Mouse (Mus musculus): ENCODE results near the gene Ldha. TPM values are rescaled to one million over a fixed set of nuclear protein-coding genes. Genes with fewer than 3 reads are reported as not detected.
A peak's percentile ranks its signal among the peaks of the same experiment; 100 is the strongest.

The Ldha gene
- polyA plus RNA-seq, 1 experiment from 2014 or later = 950 TPM

GRCm38 (mm10) chr7:46843576-46843975 is 2.3 kb downstream of the Ldha start:
- Histone ChIP-seq H3K27me3 (replicated peaks; ENCODE audit: control insufficient read depth, insufficient read depth, low read length) (no peaks in the 10 kb centered on the region; the same call in 1 of the 2 replicates), H3K9ac (ENCODE audit: low read depth, low read length) (no peak overlapping the region), H3K4me3 (ENCODE audit: low read length) (no peak overlapping the region), H3K4me1 (ENCODE audit: control insufficient read depth, insufficient read depth, low read depth, low read length) (peaks cover 19% of the 10 kb centered on the region), H3K9me3 (ENCODE audit: control insufficient read depth, low read length) (no peaks in the 10 kb centered on the region), H3K27ac (ENCODE audit: low read depth, low read length) (no peak overlapping the region), H3K4me2 (ENCODE audit: low read length) (no peak overlapping the region), H3K36me3 (ENCODE audit: control insufficient read depth, insufficient read depth, low read length) (peaks cover under 1% of the 10 kb centered on the region; the same call in 1 of the 2 replicates)
- ATAC-seq = no peak
- WGBS = 82% methylated on average over 4 of the region's 4 CpGs

- H3K27me3 ChIP-seq (replicated peaks; ENCODE audit: control insufficient read depth, insufficient read depth, low read length) = no peaks in the 10 kb centered on the region
- peak overlapping the region; percentile 95 for H3K9ac ChIP-seq (ENCODE audit: low read depth, low read length)
- H3K36me3 ChIP-seq (ENCODE audit: control insufficient read depth, insufficient read depth, low read length) = peaks cover 13% of the 10 kb centered on the region
- under 1% methylated on average over 50 of the region's 51 CpGs for WGBS
- no peaks in the 10 kb centered on the region for H3K9me3 ChIP-seq (ENCODE audit: control insufficient read depth, low read length)
- peak; percentile 90 for ATAC-seq
- H3K4me1 ChIP-seq (ENCODE audit: control insufficient read depth, insufficient read depth, low read depth, low read length) = peaks cover 8% of the 10 kb centered on the region
- H3K4me2 ChIP-seq (ENCODE audit: low read length) = peak overlapping the region; percentile 89
- peak overlapping the region; percentile 92 for H3K27ac ChIP-seq (ENCODE audit: low read depth, low read length)
- H3K4me3 ChIP-seq (ENCODE audit: low read length) = peak overlapping the region; percentile 89
These were observed 4.1 kb downstream of the Ldha start for GRCm38 (mm10) chr7:46845211-46845977.

GRCm38 (mm10) chr7:46845978-46846485 is 4.8 kb downstream of the Ldha start:
- Histone ChIP-seq H3K9me3 (ENCODE audit: control insufficient read depth, low read length) (no peaks in the 10 kb centered on the region), H3K36me3 (ENCODE audit: control insufficient read depth, insufficient read depth, low read length) (peaks cover 16% of the 10 kb centered on the region), H3K27ac (ENCODE audit: low read depth, low read length) (peak overlapping the region; percentile 92), H3K4me2 (ENCODE audit: low read length) (peak overlapping the region; percentile 89), H3K9ac (ENCODE audit: low read depth, low read length) (peak overlapping the region; percentile 95), H3K27me3 (replicated peaks; ENCODE audit: control insufficient read depth, insufficient read depth, low read length) (no peaks in the 10 kb centered on the region), H3K4me1 (ENCODE audit: control insufficient read depth, insufficient read depth, low read depth, low read length) (peaks cover 8% of the 10 kb centered on the region), H3K4me3 (ENCODE audit: low read length) (peak overlapping the region; percentile 89)
- under 1% methylated on average over 35 of the region's 36 CpGs for WGBS
- ATAC-seq = peak; percentile 50

- peak; percentile 72 for ATAC-seq
These were observed 5.4 kb downstream of the Ldha start for GRCm38 (mm10) chr7:46846486-46847244.

GRCm38 (mm10) chr7:46849287-46849686 is 8.0 kb downstream of the Ldha start:
- 71% methylated on average over 5 of the region's 5 CpGs for WGBS
- Histone ChIP-seq H3K4me2 (ENCODE audit: low read length) (no peak overlapping the region), H3K36me3 (ENCODE audit: control insufficient read depth, insufficient read depth, low read length) (peaks cover 45% of the 10 kb centered on the region), H3K9me3 (ENCODE audit: control insufficient read depth, low read length) (no peaks in the 10 kb centered on the region), H3K4me1 (ENCODE audit: control insufficient read depth, insufficient read depth, low read depth, low read length) (peaks cover 8% of the 10 kb centered on the region), H3K4me3 (ENCODE audit: low read length) (no peak overlapping the region), H3K27ac (ENCODE audit: low read depth, low read length) (no peak overlapping the region), H3K27me3 (replicated peaks; ENCODE audit: control insufficient read depth, insufficient read depth, low read length) (no peaks in the 10 kb centered on the region), H3K9ac (ENCODE audit: low read depth, low read length) (no peak overlapping the region)
- ATAC-seq = no peak

More at GRCm38 (mm10) chr7:46846486-46847244, 5.4 kb downstream of the Ldha start:
- Histone ChIP-seq H3K27me3 (replicated peaks; ENCODE audit: control insufficient read depth, insufficient read depth, low read length) (no peaks in the 10 kb centered on the region), H3K4me1 (ENCODE audit: control insufficient read depth, insufficient read depth, low read depth, low read length) (peaks cover 8% of the 10 kb centered on the region), H3K9ac (ENCODE audit: low read depth, low read length) (peak overlapping the region; percentile 95), H3K4me2 (ENCODE audit: low read length) (peak overlapping the region; percentile 89), H3K4me3 (ENCODE audit: low read length) (peak overlapping the region; percentile 89), H3K27ac (ENCODE audit: low read depth, low read length) (peak overlapping the region; percentile 92), H3K9me3 (ENCODE audit: control insufficient read depth, low read length) (no peaks in the 10 kb centered on the region), H3K36me3 (ENCODE audit: control insufficient read depth, insufficient read depth, low read length) (peaks cover 22% of the 10 kb centered on the region)
- 1% methylated on average over 28 of the region's 28 CpGs for WGBS

GRCm38 (mm10) chr7:46851026-46851425 is 9.8 kb downstream of the Ldha start:
- Histone ChIP-seq H3K9me3 (ENCODE audit: control insufficient read depth, low read length) (no peaks in the 10 kb centered on the region), H3K27ac (ENCODE audit: low read depth, low read length) (no peak overlapping the region), H3K9ac (ENCODE audit: low read depth, low read length) (no peak overlapping the region), H3K36me3 (ENCODE audit: control insufficient read depth, insufficient read depth, low read length) (peaks cover 48% of the 10 kb centered on the region), H3K4me3 (ENCODE audit: low read length) (no peak overlapping the region), H3K4me1 (ENCODE audit: control insufficient read depth, insufficient read depth, low read depth, low read length) (peaks cover 5% of the 10 kb centered on the region), H3K27me3 (replicated peaks; ENCODE audit: control insufficient read depth, insufficient read depth, low read length) (no peaks in the 10 kb centered on the region), H3K4me2 (ENCODE audit: low read length) (no peak overlapping the region)
- ATAC-seq = no peak
- WGBS = 44% methylated on average over 7 of the region's 7 CpGs

- Histone ChIP-seq H3K27me3 (replicated peaks; ENCODE audit: control insufficient read depth, insufficient read depth, low read length) (no peaks in the 10 kb centered on the region), H3K4me3 (ENCODE audit: low read length) (no peak overlapping the region), H3K27ac (ENCODE audit: low read depth, low read length) (no peak overlapping the region), H3K4me1 (ENCODE audit: control insufficient read depth, insufficient read depth, low read depth, low read length) (no peaks in the 10 kb centered on the region), H3K4me2 (ENCODE audit: low read length) (no peak overlapping the region), H3K9me3 (ENCODE audit: control insufficient read depth, low read length) (no peaks in the 10 kb centered on the region), H3K36me3 (ENCODE audit: control insufficient read depth, insufficient read depth, low read length) (peaks cover 48% of the 10 kb centered on the region), H3K9ac (ENCODE audit: low read depth, low read length) (no peak overlapping the region)
- ATAC-seq = no peak
- 94% methylated on average over 1 of the region's 1 CpGs for WGBS
These were observed 11.4 kb downstream of the Ldha start for GRCm38 (mm10) chr7:46852666-46853065.

GRCm38 (mm10) chr7:46853365-46853764 is 12.1 kb downstream of the Ldha start:
- no peaks in the 10 kb centered on the region for H3K4me1 ChIP-seq (ENCODE audit: control insufficient read depth, insufficient read depth, low read depth, low read length)
- H3K36me3 ChIP-seq (ENCODE audit: control insufficient read depth, insufficient read depth, low read length) = peaks cover 48% of the 10 kb centered on the region
- no peak overlapping the region for H3K4me3 ChIP-seq (ENCODE audit: low read length)
- no peak overlapping the region for H3K9ac ChIP-seq (ENCODE audit: low read depth, low read length)
- no peak overlapping the region for H3K4me2 ChIP-seq (ENCODE audit: low read length)
- no peaks in the 10 kb centered on the region for H3K27me3 ChIP-seq (replicated peaks; ENCODE audit: control insufficient read depth, insufficient read depth, low read length)
- ATAC-seq = no peak
- H3K27ac ChIP-seq (ENCODE audit: low read depth, low read length) = no peak overlapping the region
- no peaks in the 10 kb centered on the region for H3K9me3 ChIP-seq (ENCODE audit: control insufficient read depth, low read length)
- 89% methylated on average over 9 of the region's 9 CpGs for WGBS

Measured in hindbrain, embryonic 16.5 days (tissue).